Mouse (Mus musculus): ENCODE data around the gene Spef1. TPM values are rescaled to one million over a fixed set of nuclear protein-coding genes. Genes with fewer than 3 reads are reported as not detected.

Spef1 gene
- total RNA-seq, 2 experiments from 2014 or later: 7.2 to 9.0 TPM

GRCm38 (mm10) chr2:131208356-131208755, 21.3 kb upstream of the Spef1 start:
- no peak for DNase-seq (ENCODE audit: low spot score in 2 of 2)

DNA sequence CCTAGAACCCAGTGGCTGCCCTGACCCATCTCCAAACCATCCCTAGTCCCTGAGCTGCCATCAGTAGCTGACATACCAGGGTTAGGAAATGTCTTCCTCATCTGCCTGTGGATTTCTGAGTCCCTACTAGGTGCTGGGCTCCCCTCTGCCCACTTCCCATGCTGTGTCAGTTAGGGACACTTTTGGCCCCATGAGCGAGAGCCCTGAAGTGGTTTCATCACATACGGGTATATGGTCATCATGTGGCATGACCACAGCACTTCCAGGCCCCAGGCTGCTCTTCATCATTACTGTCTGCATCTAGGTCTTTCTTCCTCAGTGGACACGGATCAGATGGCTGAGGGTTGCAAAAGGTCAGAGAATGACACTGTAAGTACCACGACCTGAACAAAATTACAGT, 19.7 kb upstream of the Spef1 start, which contains the start of gene Ap5s1:
Ap5s1 (plus strand) TSS at position 301 of the 400 bp plus-strand sequence.
- no peak for DNase-seq (ENCODE audit: low spot score in 2 of 2)

GRCm38 (mm10) chr2:131205521-131206182, 18.6 kb upstream of the Spef1 start:
- DNase-seq (ENCODE audit: low spot score in 2 of 2): no peak

DNA sequence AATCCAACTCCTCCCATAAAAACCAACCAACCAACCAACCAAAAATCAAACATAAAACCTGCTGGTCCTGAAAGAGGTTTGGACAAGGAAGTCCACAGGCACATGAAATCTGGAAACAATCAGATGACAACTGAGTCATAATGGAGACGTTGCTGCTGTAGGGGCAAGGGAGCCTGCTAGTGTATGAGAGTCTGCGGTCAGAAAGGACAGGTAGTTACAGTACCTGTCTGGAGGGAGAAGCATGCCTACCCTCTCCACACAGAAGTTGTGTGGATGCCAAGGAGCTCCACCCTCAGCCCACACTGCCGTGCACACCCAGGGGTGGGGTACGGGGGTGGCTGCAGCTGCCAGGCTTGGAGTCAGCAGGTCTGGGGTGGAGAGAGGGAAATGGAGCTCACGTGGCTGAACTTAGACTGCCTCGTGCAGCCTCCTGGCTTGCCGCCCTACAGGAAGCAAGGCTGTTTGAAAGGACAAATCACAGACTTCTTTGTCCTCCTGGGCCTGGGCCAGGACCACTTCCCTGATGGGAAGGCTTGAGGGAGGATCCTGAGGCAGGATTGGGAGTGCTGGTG, 17.4 kb upstream of the Spef1 start:
- peak; percentile 70 to 80 for DNase-seq (ENCODE audit: low spot score in 2 of 2)

DNA sequence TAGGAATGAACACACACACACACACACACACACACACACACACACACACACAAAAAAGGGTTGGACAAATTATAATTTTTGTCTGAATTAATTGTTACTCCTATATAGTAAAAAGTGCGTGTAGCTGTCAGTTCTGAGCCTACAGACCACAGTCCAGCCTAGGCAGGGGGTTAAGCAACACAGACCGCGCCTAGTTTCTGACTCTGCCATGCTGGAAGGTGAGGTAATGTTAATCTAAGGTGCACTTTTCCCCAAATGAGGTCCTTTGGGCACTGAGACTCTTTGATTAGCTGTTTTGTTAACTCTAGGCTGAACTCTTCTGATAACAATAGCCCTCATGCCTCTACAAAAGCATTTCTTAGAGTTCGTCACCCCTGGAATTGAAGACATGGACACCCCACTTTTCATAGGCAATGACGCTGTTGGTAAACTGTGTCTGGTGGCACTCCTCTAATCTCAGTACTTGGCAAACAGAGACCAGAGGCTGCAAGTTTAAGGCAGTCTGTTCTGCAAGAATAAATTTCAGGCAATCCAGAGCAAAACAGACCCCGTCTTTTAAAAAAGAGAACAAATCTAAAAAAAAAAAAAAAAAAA, 16.8 kb upstream of the Spef1 start:
- no peak for DNase-seq (ENCODE audit: low spot score in 2 of 2)

DNA sequence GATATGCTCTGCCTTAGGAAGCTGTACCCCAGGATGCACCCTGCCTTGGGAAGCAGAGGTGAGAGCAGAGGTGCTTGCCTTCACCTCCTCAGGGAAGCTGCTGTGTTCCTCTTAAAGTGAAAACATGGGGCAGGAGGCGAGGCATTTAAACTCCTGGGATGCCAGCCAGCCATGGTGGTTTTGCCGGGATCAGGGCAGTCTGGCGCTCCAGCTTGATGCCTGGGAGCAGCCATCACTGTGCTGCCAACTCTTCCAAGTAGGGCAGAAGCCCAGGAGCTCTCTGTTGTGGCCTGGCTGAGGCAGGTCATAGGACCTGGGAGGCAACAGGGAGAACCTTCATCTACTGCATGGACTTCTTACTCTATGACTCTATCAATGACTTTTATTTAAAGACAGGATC, 14.2 kb upstream of the Spef1 start:
- no peak for DNase-seq (ENCODE audit: low spot score in 2 of 2)

DNA sequence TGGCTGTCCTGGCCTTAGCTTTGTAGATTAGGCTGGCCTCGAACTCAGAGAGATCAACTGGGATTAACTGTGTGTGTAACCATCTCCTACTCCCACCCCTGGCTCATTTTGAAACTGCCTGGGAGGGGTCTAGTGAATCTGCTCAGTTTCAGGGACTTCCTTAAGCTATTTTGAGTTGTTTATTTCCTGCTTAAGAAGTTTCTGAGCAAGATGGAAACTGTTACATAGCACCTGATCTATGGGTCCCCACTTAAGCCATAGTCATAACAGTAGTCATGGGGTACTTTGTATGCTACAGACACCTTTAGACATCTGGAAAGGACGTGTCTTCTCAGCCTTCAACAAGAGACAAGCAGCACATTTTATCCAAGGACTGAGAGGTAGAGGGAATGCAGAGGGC, 13.6 kb upstream of the Spef1 start:
- DNase-seq (ENCODE audit: low spot score in 2 of 2): no peak

GRCm38 (mm10) chr2:131196606-131197316, 9.7 kb upstream of the Spef1 start:
- no peak for DNase-seq (ENCODE audit: low spot score in 2 of 2)

DNA sequence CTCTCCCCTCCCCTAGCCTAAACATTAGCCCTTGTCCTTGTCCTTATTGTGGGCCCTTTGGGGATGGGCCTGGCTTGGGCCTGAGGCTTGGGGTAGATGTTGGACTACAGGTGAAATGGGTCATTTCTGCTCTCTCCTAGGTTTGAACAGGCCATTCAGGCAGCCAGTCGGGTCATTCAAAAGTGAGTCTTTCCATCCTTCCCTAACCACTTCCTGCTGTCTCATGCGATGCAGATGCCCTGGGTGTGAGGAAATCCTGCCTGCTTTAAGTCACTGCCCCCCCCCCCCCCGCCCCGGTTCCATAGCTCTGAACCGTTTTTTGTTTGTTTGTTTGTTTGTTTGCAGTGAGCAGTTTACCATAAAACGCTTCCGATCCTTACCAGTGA, 3.9 kb upstream of the Spef1 start:
- DNase-seq (ENCODE audit: low spot score in 2 of 2): no peak

- DNase-seq (ENCODE audit: low spot score in 2 of 2): no peak
Observed at GRCm38 (mm10) chr2:131190344-131191004, 3.4 kb upstream of the Spef1 start.

- DNase-seq (ENCODE audit: low spot score in 2 of 2): no peak
Observed at GRCm38 (mm10) chr2:131189521-131190309, 2.6 kb upstream of the Spef1 start.

DNA sequence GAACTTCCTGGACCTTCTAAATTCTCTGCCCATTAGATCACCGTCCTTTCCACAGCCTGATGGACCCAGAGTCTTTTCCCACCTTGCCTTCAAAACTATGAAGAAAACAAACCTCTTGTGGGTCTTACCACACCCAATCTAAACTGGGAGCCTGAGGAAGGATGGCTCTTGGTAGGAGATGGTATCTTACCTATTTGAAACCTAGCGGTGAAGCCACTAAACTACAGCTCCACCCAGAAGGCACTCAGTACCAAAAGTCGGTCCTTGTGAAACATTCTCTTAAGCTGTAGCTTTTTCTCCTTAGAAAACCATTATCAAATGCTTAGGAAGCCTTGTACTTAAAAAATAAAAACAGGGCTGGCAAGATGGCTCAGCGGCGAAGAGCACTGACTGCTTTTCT, 1.2 kb upstream of the Spef1 start:
- no peak for DNase-seq (ENCODE audit: low spot score in 2 of 2)

DNA sequence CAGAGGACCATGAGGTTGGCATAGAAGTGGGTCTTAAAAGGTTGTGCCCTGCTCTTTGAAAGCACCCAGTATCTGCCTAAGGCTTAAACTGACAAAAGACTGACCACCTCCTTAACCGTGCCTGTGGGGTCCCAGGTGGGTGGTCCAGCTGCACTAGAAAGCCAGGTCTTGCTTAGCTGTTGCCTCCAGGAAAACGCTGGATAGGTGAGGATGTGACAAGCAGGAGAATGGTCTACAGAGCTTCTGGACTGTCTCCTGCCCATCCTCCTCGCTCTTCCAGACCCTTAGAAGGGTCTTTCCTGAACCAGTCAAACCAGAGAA, 480 bp upstream of the Spef1 start:
- DNase-seq (ENCODE audit: low spot score in 2 of 2): no peak

- no peak for DNase-seq (ENCODE audit: low spot score in 2 of 2)
Observed at GRCm38 (mm10) chr2:131186343-131186742, 739 bp downstream of the Spef1 start.

DNA sequence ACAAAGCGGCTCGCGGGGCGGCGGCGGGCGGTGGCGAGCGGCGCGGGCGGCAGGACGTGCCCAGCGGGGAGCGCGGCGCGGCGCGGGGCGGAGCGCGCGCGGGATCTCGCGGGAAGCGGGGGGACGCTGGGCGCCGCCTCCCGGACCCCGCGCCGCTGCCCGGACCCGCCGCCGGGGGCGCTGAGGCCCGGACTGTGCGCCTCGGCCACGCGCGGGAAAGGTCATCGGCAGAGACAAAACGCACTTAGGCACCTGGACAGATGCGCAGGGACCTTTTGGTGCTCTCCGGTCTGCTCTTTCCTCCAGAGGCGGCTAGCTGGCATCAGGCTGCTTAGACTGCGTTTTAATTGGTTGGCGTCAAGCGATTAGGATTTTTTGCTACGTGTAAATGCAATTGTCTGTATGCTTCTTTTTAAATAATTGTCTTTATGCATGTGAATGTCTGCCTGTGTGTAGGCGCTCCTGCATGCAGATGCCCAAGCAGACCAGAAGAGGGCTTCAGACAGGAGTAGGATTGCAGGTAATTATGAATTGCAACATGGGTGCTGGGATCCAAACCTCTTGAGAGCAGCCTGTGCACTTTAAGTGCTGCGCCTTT, 7.0 kb downstream of the Spef1 start, which contains the start of gene Cenpb:
Cenpb (minus strand) TSS at position 78 of the 598 bp plus-strand sequence.
- DNase-seq (ENCODE audit: low spot score in 2 of 2): peak; percentile 75 to 85

DNA sequence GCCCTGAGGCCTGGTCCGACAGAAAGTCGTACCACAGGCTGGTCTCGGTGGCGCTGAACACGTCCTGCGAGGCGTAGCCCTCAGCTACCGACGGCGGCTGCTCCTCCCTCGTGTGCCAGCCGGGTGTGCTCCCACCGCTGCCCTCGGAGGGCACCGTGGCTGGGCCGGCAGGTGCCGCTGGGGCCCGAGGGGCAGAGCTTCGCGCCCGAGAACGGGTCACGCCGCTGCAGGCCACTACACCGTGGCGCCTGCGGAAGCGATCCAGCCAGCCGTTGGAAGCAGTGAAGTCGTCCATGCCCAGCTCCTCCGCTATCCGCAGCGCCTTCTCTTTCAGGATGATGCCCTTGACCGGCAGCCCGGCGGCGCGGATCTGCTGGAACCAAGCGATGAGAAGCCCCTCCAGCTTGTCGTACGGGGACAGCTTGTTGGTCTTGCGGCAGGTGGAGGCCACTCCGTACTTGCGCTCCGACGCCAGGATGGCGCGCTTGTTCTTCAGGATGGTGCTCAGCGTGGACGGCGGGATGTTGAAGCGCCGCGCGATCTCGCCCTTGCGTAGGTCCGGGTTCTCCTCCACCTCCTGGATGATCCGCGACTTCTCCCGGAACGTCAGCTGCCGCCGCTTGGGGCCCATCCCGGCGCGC, 7.7 kb downstream of the Spef1 start:
- peak; percentile 42 to 62 for DNase-seq (ENCODE audit: low spot score in 2 of 2)

GRCm38 (mm10) chr2:131178828-131179245, 8.2 kb downstream of the Spef1 start:
- DNase-seq (ENCODE audit: low spot score in 2 of 2): no peak

- DNase-seq (ENCODE audit: low spot score in 2 of 2): no peak
Observed at GRCm38 (mm10) chr2:131177932-131178331, 9.2 kb downstream of the Spef1 start.

DNA sequence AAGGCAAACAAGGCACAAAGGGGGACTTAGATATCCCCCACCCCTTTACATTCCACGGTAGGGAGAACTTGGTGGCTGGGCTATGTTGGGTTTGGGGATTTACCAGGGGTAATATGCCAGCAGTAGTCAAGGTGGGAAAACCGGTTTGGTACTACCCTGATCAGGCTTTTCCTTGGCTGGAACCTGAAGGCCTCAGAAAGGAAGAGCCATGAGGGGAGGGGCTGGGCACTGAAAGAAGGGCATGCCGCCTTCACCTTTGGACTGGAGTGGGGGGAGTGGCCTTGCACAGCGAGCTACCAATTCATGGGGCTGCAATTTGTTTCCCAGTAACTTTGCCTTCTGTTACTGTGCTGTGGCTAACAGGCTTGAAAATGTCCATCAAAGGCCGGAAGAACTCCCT, 10.6 kb downstream of the Spef1 start:
- no peak for DNase-seq (ENCODE audit: low spot score in 2 of 2)

DNA sequence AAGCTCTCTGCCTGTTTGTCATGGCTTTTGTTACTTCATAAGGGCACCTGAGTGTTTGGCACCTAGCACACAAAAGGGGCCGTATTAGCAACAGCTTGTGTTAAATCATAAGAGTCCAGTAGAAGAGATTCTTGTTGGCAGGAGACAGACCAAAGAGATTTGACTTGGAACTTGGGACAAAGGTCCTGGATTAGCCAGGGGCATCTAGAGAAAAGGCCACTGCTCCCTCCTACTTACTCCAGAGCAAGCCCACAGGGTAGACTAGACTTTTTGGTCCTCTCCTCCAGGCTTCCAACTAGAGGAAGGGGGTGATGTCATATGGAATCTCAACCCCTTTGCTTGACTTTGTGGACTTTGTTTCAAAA, 11.2 kb downstream of the Spef1 start:
- DNase-seq (ENCODE audit: low spot score in 2 of 2): no peak
